Mouse (Mus musculus): ENCODE measurements around the gene Itpkb. TPM values are rescaled to one million over a fixed set of nuclear protein-coding genes. Genes with fewer than 3 reads are reported as not detected.

The Itpkb gene
- total and polyA plus RNA-seq, 3 experiments, result 3.4 to 9.2 TPM; not detected in 1

DNA sequence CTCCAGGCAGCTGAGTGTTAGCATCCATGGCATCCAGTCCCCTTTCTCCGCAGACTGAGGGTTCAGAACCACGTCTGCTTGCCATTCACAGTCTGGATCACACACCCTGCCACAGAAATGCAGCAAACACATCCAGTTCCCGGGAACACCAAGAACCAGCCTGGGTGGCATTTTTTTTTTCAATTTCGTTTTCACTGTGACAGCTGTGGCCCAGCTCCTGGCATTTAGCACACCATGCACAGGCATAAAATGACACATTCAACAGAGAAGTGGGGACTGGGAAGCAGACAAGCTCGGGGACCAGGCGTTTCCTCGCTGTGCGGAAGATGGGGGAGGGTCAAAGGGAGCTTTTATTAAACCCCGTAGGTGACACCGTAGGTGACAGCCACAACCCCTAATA lies 97.4 kb downstream of the Itpkb start:
- TF ChIP-seq SIN3A (IDR thresholded peaks at IDR 0.05; ENCODE audit: low read length), result no peak
- no peak for TF ChIP-seq ELF1 (IDR thresholded peaks at IDR 0.05; ENCODE audit: low read depth, low read length)
- TF ChIP-seq POLR2A (IDR thresholded peaks at IDR 0.05; ENCODE audit: control insufficient read depth in 1 of 2, insufficient read depth in 1 of 2, low read depth in 1 of 2, low read length in 2 of 2, poor library complexity in 1 of 2), result no peak
- TF ChIP-seq CHD1 (IDR thresholded peaks at IDR 0.05; ENCODE audit: low read depth, low read length), result no peak
- TF ChIP-seq ZKSCAN1 (IDR thresholded peaks at IDR 0.05; ENCODE audit: low read depth, low read length), result no peak
- no peak for TF ChIP-seq BHLHE40 (IDR thresholded peaks at IDR 0.05; ENCODE audit: borderline replicate concordance, low read depth, low read length)
- TF ChIP-seq MAFK (IDR thresholded peaks at IDR 0.05; ENCODE audit: borderline replicate concordance, low read depth, low read length), result no peak
- TF ChIP-seq MAX (IDR thresholded peaks at IDR 0.05; ENCODE audit: low read length), result no peak
- no peak for TF ChIP-seq USF2 (IDR thresholded peaks at IDR 0.05; ENCODE audit: borderline replicate concordance in 1 of 2, insufficient read depth in 1 of 2, low read depth in 1 of 2, low read length in 2 of 2)
- Histone ChIP-seq H3K79me2 (ENCODE audit: control insufficient read depth, insufficient read depth, low read length, poor library complexity) (no peaks in the 10 kb centered on the region), H3K9ac (ENCODE audit: control insufficient read depth, low read depth, low read length, poor library complexity, severe bottlenecking) (peak overlapping the region; percentile 49), H3K4me3 (ENCODE audit: control insufficient read depth in 1 of 2, insufficient read depth in 1 of 2, low read depth in 2 of 2, low read length in 2 of 2) (peak overlapping the region in 1 of 2 experiments; percentile 28; a peak in 1 of 4 replicates), H3K4me1 (ENCODE audit: control insufficient read depth in 1 of 2, insufficient read depth in 2 of 2, low read length in 2 of 2) (peaks cover 6 to 26% of the 10 kb centered on the region in 2 experiments), H3K27ac (ENCODE audit: control insufficient read depth, low read depth, low read length) (no peak overlapping the region), H3K9me3 (replicated peaks; ENCODE audit: insufficient read depth, low read length) (no peaks in the 10 kb centered on the region), H3K27me3 (ENCODE audit: control insufficient read depth in 1 of 2, insufficient read depth in 2 of 2, low read length in 2 of 2) (no peaks in the 10 kb centered on the region), H3K36me3 (ENCODE audit: control insufficient read depth in 1 of 2, insufficient read depth in 2 of 2, low read length in 2 of 2) (peaks cover 0 to 13% of the 10 kb centered on the region in 2 experiments; a peak in 2 of 4 replicates)
- no peak for DNase-seq (ENCODE audit: low read depth, low spot score)

GRCm38 (mm10) chr1:180428101-180428712 lies 97.9 kb downstream of the Itpkb start:
- H3K27me3 ChIP-seq (ENCODE audit: control insufficient read depth in 1 of 2, insufficient read depth in 2 of 2, low read length in 2 of 2), result no peaks in the 10 kb centered on the region
- H3K9me3 ChIP-seq (replicated peaks; ENCODE audit: insufficient read depth, low read length), result no peaks in the 10 kb centered on the region
- H3K36me3 ChIP-seq (ENCODE audit: control insufficient read depth in 1 of 2, insufficient read depth in 2 of 2, low read length in 2 of 2), result peaks cover 0 to 9% of the 10 kb centered on the region in 2 experiments; a peak in 2 of 4 replicates
- peak overlapping the region; percentile 6; the same call in 1 of the 2 replicates for H3K27ac ChIP-seq (ENCODE audit: control insufficient read depth, low read depth, low read length)
- TF ChIP-seq BHLHE40 (IDR thresholded peaks at IDR 0.05; ENCODE audit: borderline replicate concordance, low read depth, low read length) (0 out of 2 replicates have a peak, but pooled peaks have one; percentile 31), POLR2A (IDR thresholded peaks at IDR 0.05; ENCODE audit: control insufficient read depth in 1 of 2, insufficient read depth in 1 of 2, low read depth in 1 of 2, low read length in 2 of 2, poor library complexity in 1 of 2) (no peak), MEF2A (IDR thresholded peaks at IDR 0.05; ENCODE audit: extremely low read depth, insufficient replicate concordance, low read depth, low read length, poor library complexity, severe bottlenecking) (no peak), CTCF (IDR thresholded peaks at IDR 0.05 in 2 of 3, conservative IDR thresholded peaks at IDR 0.05 in 1 of 3; ENCODE audit: control insufficient read depth in 1 of 3, insufficient read depth in 1 of 3, low read depth in 2 of 3, low read length in 3 of 3, poor library complexity in 1 of 3, severe bottlenecking in 1 of 3) (peak; percentile 92 to 98 (median 94)), ZNF384 (IDR thresholded peaks at IDR 0.05; ENCODE audit: low read depth, low read length) (peak; percentile 90), MYC (IDR thresholded peaks at IDR 0.05; ENCODE audit: low read depth, low read length) (peak; percentile 95), SIN3A (IDR thresholded peaks at IDR 0.05; ENCODE audit: low read length) (peak; percentile 75), ZC3H11A (IDR thresholded peaks at IDR 0.05; ENCODE audit: low read depth, low read length) (peak; percentile 82), RCOR1 (IDR thresholded peaks at IDR 0.05; ENCODE audit: low read depth, low read length) (no peak), EP300 (IDR thresholded peaks at IDR 0.05; ENCODE audit: low read depth in 1 of 2, low read length in 2 of 2) (peak in 1 of 2 experiments; percentile 35; a peak in 1 of 4 replicates), TCF12 (IDR thresholded peaks at IDR 0.05; ENCODE audit: low read depth, low read length) (no peak), TBP (IDR thresholded peaks at IDR 0.05; ENCODE audit: low read depth, low read length) (no peak), MAX (IDR thresholded peaks at IDR 0.05; ENCODE audit: low read length) (peak; percentile 80), ELF1 (IDR thresholded peaks at IDR 0.05; ENCODE audit: low read depth, low read length) (no peak), MAFK (IDR thresholded peaks at IDR 0.05; ENCODE audit: borderline replicate concordance, low read depth, low read length) (no peak), MAZ (IDR thresholded peaks at IDR 0.05; ENCODE audit: low read depth, low read length) (no peak), NRF1 (IDR thresholded peaks at IDR 0.05; ENCODE audit: insufficient read depth, low read depth, low read length, poor library complexity, severe bottlenecking) (no peak), JUND (IDR thresholded peaks at IDR 0.05; ENCODE audit: low read depth, low read length) (no peak), TAL1 (IDR thresholded peaks at IDR 0.05; ENCODE audit: low read length) (no peak), SMC3 (IDR thresholded peaks at IDR 0.05; ENCODE audit: low read depth, low read length) (peak; percentile 96), MXI1 (IDR thresholded peaks at IDR 0.05; ENCODE audit: low read depth, low read length) (peak; percentile 94), RAD21 (IDR thresholded peaks at IDR 0.05; ENCODE audit: low read depth, low read length) (peak; percentile 71), HCFC1 (IDR thresholded peaks at IDR 0.05; ENCODE audit: low read depth, low read length) (no peak), GATA1 (IDR thresholded peaks at IDR 0.05; ENCODE audit: low read depth, low read length) (no peak)
- no peaks in the 10 kb centered on the region for H3K79me2 ChIP-seq (ENCODE audit: control insufficient read depth, insufficient read depth, low read length, poor library complexity)
- DNase-seq (ENCODE audit: low read depth, low spot score), result peak; percentile 87
- H3K4me3 ChIP-seq (ENCODE audit: control insufficient read depth in 1 of 2, insufficient read depth in 1 of 2, low read depth in 2 of 2, low read length in 2 of 2), result peak overlapping the region; percentile 28 to 35
- peak overlapping the region; percentile 49 for H3K9ac ChIP-seq (ENCODE audit: control insufficient read depth, low read depth, low read length, poor library complexity, severe bottlenecking)
- H3K4me1 ChIP-seq (ENCODE audit: control insufficient read depth in 1 of 2, insufficient read depth in 2 of 2, low read length in 2 of 2), result peaks cover 3 to 21% of the 10 kb centered on the region in 2 experiments

Data from MEL (cell line).